Mouse (Mus musculus) heart, embryonic 15.5 days (tissue): ENCODE data around the gene Gpd2. TPM values are rescaled to one million over a fixed set of nuclear protein-coding genes. Genes with fewer than 3 reads are reported as not detected.
A peak's percentile ranks its signal among the peaks of the same experiment; 100 is the strongest.

Experiments
- ATAC-seq: fragments of 200-750 bp; cut with Nextera tagmentation; replicated peaks from 2 replicates; pipeline ENCODE4 v1.8.0; 2017; ENCODE audit warnings: low read depth, moderate TSS enrichment; ENCODE audit not compliant: insufficient number of reproducible peaks, insufficient read depth, low FRiP score
- H3K27ac ChIP-seq: fragments of 300-500 bp; sonication (generic); 2 replicates; pipeline ENCODE4 v1.5.1; 2015; ENCODE audit warnings: mild to moderate bottlenecking, inconsistent platforms
- H3K27me3 ChIP-seq: fragments of 300-500 bp; sonication (generic); 2 replicates; pipeline ENCODE4 v1.6.1; 2015; ENCODE audit warnings: inconsistent platforms
- H3K36me3 ChIP-seq: fragments of 300-500 bp; sonication (generic); 2 replicates; pipeline ENCODE4 v1.6.1; 2015; ENCODE audit warnings: mild to moderate bottlenecking, inconsistent platforms
- H3K4me1 ChIP-seq: fragments of 300-500 bp; sonication (generic); replicated peaks from 2 replicates; pipeline ENCODE4 v1.6.1; 2015; ENCODE audit warnings: inconsistent platforms
- H3K4me2 ChIP-seq: fragments of 300-500 bp; sonication (generic); 2 replicates; pipeline ENCODE4 v1.6.1; 2015; ENCODE audit warnings: inconsistent platforms, mild to moderate bottlenecking, moderate library complexity
- H3K4me3 ChIP-seq: fragments of 300-500 bp; sonication (generic); 2 replicates; pipeline ENCODE4 v1.5.1; 2015; ENCODE audit warnings: mild to moderate bottlenecking, inconsistent platforms
- H3K9ac ChIP-seq: fragments of 300-500 bp; sonication (generic); 2 replicates; pipeline ENCODE4 v1.6.1; 2015; ENCODE audit warnings: mild to moderate bottlenecking, inconsistent platforms
- H3K9me3 ChIP-seq: fragments of 300-500 bp; sonication (generic); replicated peaks from 2 replicates; pipeline ENCODE4 v1.6.1; 2016; ENCODE audit warnings: inconsistent platforms
- WGBS: fragments of 180-500 bp; shearing (Covaris S2); methylation state at CpG from one replicate; pipeline ENCODE4 v1.1.7; 2015; ENCODE audit warnings: mixed read lengths; 5-methylcytosine and 5-hydroxymethylcytosine counted together
- polyA plus RNA-seq: library from polyadenylated mRNA; unstranded; fragments of >200 nt; fragmentation: Nextera tagmentation; extraction: Ambion mirVana; gene quantifications from 2 replicates; pipeline ENCODE4 v1.2.1, GENCODE M21; 2015

The Gpd2 gene
- polyA plus RNA-seq, 1 experiment from 2014 or later = 10.1 TPM

DNA sequence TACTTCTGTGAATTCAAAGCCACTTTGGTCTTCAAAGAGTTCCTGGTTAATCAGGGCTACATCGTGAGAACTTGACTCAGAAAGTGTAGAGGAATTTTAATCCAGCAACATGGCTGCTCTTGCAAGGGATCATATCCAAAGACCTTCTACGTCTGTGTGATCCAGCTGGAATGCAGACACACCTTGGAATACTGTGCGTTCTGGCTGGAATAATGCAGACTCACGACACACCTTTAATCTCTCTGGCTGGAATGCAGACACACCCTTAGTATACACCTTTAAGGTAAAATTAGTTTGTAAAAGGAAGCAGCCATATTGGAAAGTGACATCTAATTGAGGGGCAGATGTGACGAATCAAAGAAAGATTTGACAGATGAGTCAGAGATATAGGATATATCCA is 6.0 kb upstream of the Gpd2 start:
- no peak overlapping the region for H3K9ac ChIP-seq
- ATAC-seq = no peak
- no peak overlapping the region for H3K4me3 ChIP-seq
- no peaks in the 10 kb centered on the region for H3K9me3 ChIP-seq
- no peak overlapping the region for H3K27ac ChIP-seq
- H3K4me2 ChIP-seq = no peak overlapping the region
- 79% methylated on average over 5 of the region's 5 CpGs for WGBS
- no peaks in the 10 kb centered on the region for H3K4me1 ChIP-seq
- H3K27me3 ChIP-seq = no peaks in the 10 kb centered on the region
- no peaks in the 10 kb centered on the region for H3K36me3 ChIP-seq

DNA sequence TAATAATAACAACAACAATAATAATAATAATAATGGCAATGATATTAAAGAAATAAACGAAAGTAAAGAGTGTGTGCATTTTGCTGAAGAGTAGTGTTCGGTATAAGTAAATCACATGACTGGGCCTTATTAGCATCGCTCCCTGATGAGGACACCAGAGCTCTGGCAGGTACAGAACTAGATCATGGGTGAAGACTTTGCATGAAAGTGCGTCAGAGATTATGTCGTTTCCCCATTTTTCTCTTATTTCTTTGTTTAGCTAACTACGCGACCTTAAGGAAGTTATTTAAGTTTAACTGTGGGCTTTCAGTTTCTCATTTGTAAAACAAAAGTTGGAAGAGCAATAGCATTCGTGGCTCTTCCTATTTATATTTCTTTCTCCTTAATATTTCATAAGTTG is 5.1 kb upstream of the Gpd2 start:
- Histone ChIP-seq H3K27me3 (no peaks in the 10 kb centered on the region), H3K9ac (no peak overlapping the region), H3K4me2 (no peak overlapping the region), H3K9me3 (no peaks in the 10 kb centered on the region), H3K4me1 (peaks cover 5% of the 10 kb centered on the region), H3K36me3 (no peaks in the 10 kb centered on the region), H3K27ac (no peak overlapping the region), H3K4me3 (no peak overlapping the region)
- 89% methylated on average over 8 of the region's 8 CpGs for WGBS
- no peak for ATAC-seq

DNA sequence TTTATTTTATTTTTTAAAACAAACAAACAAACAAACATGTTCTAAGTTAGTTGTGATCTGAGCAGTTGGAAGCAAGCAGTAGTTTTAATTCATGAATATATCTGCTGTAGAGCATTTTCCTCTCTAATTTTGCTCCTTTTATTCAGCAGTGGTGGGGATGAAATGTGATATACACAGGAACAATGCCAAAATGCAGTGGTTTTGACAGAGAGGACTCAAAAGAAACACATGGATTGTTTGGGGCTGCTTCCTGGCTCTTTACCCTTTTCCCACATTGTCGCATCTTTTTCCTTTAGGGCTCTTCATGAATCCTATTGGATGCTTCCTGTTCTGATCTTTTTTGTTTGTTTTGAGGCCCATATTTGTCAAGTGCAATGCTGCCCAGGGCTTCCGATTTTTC is 1.2 kb upstream of the Gpd2 start:
- Histone ChIP-seq H3K27me3 (no peaks in the 10 kb centered on the region), H3K4me1 (peaks cover 13% of the 10 kb centered on the region), H3K4me2 (no peak overlapping the region), H3K9ac (no peak overlapping the region), H3K4me3 (no peak overlapping the region), H3K9me3 (no peaks in the 10 kb centered on the region), H3K27ac (no peak overlapping the region), H3K36me3 (no peaks in the 10 kb centered on the region)
- no peak for ATAC-seq
- WGBS = 83% methylated on average over 2 of the region's 2 CpGs

DNA sequence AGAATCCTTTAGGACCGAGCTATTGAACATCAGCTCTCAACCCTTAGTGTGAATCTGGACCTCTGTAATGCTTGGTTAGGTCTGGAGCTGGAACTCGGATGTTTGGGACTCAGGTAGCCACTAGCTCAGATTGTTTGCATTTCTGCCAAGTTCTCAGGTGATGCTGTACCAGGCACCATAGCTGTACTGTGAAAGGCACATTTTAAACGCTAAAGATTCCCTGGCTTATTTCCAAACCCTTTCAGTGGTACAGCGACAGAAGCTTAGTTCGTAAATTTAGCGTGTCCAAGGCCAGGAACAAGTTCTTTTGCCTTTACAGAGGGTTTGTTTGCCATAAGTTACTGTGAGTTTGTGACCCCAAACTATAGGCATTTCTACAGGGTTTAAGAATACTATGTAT is 409 bp upstream of the Gpd2 start:
- Histone ChIP-seq H3K4me2 (peak overlapping the region; percentile 98), H3K27ac (no peak overlapping the region), H3K9ac (peak overlapping the region; percentile 83; the same call in 1 of the 2 replicates), H3K27me3 (no peaks in the 10 kb centered on the region), H3K9me3 (no peaks in the 10 kb centered on the region), H3K4me3 (peak overlapping the region; percentile 66), H3K36me3 (no peaks in the 10 kb centered on the region), H3K4me1 (peaks cover 13% of the 10 kb centered on the region)
- 41% methylated on average over 6 of the region's 6 CpGs for WGBS
- no peak for ATAC-seq

DNA sequence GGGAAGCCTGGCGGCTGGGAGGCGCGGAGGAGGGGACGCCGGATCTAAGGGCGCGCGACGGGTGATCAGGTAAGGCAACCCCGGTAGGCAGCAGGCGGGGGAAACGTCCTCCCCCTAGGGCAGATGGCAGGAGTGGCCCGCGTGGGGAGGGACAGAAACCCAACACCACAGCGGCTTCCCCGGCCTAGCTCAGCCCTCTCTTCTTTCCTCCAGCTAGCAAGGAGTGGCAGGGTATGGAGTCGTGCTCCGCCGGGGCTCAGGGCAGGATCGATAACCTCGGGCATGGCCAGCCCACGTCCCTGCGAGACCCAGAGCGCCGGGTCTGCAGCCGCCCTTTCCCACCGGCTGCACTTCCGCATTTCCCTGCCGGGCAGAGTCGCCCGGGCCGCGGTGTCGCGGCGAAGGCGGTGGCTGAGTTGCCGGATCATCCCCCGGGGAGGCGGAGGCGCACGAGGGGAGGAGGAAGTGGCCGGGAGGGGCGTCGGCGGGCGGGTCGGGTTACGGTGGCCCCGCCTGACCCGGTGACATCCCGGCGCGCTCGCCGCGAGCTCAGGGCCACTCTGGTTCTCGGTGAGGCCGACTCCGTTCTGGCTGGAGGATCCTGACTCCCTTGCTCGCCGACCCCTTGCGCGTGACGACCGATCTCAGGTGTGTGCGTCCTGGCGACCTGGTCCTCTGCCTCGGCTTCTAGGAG is 632 bp downstream of the Gpd2 start:
- peaks cover 13% of the 10 kb centered on the region for H3K4me1 ChIP-seq
- H3K27me3 ChIP-seq = no peaks in the 10 kb centered on the region
- peak overlapping the region; percentile 83 for H3K9ac ChIP-seq
- no peaks in the 10 kb centered on the region for H3K9me3 ChIP-seq
- peak overlapping the region; percentile 81 for H3K27ac ChIP-seq
- H3K4me3 ChIP-seq = peak overlapping the region; percentile 66
- H3K36me3 ChIP-seq = no peaks in the 10 kb centered on the region
- peak; percentile 87 for ATAC-seq
- under 1% methylated on average over 66 of the region's 69 CpGs for WGBS
- H3K4me2 ChIP-seq = peak overlapping the region; percentile 98

DNA sequence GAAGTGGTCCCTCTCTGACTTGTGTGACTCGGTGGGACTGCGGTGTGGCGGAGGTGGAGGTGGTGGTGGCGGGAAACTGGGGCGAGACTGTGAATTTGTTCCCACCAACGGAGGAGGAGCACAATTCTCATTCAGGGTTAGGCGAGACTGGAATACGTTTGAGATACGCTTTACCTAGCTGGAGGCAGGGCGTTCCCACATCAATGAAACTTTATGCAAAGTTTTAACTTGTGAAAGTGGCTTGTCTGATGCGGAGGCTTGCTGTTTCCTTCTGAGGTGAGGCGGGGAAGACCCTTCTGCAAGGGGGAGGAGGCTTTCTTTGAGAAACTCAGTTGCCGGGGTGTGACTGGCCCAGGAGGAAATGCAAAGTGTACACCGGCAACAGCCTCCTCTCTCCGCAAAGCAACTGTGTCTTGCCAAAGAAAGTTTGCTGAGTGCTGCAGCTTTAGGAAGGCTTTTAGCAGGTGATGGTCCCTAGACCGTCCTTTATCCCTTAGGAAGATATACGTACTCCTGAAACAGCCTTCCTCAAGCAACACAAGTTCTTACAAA is 1.3 kb downstream of the Gpd2 start:
- no peak; the same call in 1 of the 2 replicates for ATAC-seq

DNA sequence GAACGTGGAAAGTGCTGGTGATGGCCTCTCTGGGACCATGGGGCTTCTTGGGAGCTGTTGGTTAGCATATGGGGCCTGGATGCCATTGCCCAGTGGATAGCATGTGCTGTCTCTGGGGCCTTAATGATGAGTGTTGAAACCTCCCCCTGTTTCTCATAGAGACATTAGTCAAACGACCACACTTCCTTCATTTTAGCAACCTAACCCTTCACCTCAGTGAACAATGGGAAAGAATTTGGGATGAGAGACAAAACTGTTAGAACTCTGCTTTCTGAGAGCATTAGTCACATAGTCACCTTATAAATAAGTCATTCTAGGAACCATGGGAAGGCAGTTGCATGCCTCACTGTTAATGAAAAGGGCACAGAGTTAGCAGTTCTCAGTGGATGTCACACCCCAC is 1.9 kb downstream of the Gpd2 start:
- peaks cover 13% of the 10 kb centered on the region for H3K4me1 ChIP-seq
- no peaks in the 10 kb centered on the region for H3K36me3 ChIP-seq
- WGBS = 52% methylated on average over 2 of the region's 2 CpGs
- no peak overlapping the region for H3K27ac ChIP-seq
- no peak for ATAC-seq
- H3K4me2 ChIP-seq = peak overlapping the region; percentile 98
- H3K27me3 ChIP-seq = no peaks in the 10 kb centered on the region
- peak overlapping the region; percentile 66; the same call in 1 of the 2 replicates for H3K4me3 ChIP-seq
- H3K9me3 ChIP-seq = no peaks in the 10 kb centered on the region
- H3K9ac ChIP-seq = no peak overlapping the region

More for the DNA sequence above, 1.3 kb downstream of the Gpd2 start:
- WGBS = 7% methylated on average over 17 of the region's 17 CpGs
- H3K4me1 ChIP-seq = peaks cover 13% of the 10 kb centered on the region
- peak overlapping the region; percentile 66 for H3K4me3 ChIP-seq
- H3K36me3 ChIP-seq = no peaks in the 10 kb centered on the region
- no peaks in the 10 kb centered on the region for H3K9me3 ChIP-seq
- H3K27me3 ChIP-seq = no peaks in the 10 kb centered on the region
- H3K4me2 ChIP-seq = peak overlapping the region; percentile 98
- H3K27ac ChIP-seq = peak overlapping the region; percentile 81
- H3K9ac ChIP-seq = peak overlapping the region; percentile 83

DNA sequence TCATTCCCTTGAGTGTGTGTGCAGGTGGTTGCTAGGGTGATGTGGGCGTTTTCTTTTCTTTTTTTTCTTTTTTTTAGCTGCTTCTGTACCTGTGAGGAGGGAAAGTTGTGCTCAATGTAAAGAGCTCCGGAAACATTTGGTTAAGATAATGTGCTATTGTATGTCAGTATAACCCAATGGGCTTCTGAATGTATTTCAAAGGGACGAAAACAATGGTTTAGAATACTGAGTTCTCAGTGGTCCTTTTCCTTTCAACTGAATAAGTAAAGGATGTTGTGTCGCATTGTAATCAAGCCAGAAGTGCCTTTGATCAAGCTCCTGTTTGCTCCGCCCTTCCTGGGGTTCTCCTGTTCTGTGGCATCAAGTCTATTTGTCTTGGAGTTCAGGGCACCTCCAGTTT is 6.6 kb downstream of the Gpd2 start:
- Histone ChIP-seq H3K9ac (no peak overlapping the region), H3K4me1 (peaks cover 1% of the 10 kb centered on the region; the same call in 1 of the 2 replicates), H3K27me3 (no peaks in the 10 kb centered on the region), H3K9me3 (no peaks in the 10 kb centered on the region), H3K27ac (no peak overlapping the region), H3K4me2 (no peak overlapping the region), H3K4me3 (no peak overlapping the region), H3K36me3 (no peaks in the 10 kb centered on the region)
- ATAC-seq = no peak
- 70% methylated on average over 5 of the region's 5 CpGs for WGBS

DNA sequence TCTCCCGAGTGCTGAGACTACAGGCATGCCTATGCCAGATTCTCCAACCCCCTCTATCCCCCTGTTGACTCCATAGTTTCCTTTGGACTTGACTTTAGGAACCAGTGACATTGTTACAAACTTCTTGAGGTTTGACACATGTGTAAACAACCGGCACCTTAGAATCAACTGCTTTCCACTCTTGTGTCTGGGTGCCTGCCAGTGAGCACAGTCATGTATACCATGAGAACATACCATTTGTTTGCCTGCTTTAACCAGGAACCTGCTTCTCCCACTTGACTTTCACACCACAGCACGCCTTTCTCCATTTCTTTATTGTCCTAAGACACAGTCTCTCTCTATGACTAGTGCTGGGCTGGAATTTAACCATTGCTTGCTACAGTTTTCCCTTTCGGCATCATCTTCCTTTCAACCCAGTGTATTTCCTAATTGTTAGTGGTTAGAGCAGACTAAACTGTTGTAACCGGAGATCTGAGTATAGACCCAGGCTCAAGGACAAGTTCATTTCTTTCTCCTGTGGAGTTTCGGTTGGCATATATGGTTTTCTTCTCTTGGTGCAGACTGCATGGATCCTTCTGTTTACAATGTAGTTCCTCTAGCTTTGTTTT is 8.4 kb downstream of the Gpd2 start:
- Histone ChIP-seq H3K27ac (no peak overlapping the region), H3K9ac (no peak overlapping the region), H3K36me3 (no peaks in the 10 kb centered on the region), H3K4me2 (no peak overlapping the region), H3K4me3 (no peak overlapping the region), H3K27me3 (no peaks in the 10 kb centered on the region), H3K9me3 (no peaks in the 10 kb centered on the region), H3K4me1 (no peaks in the 10 kb centered on the region)
- no peak for ATAC-seq
- WGBS = 86% methylated on average over 6 of the region's 6 CpGs

DNA sequence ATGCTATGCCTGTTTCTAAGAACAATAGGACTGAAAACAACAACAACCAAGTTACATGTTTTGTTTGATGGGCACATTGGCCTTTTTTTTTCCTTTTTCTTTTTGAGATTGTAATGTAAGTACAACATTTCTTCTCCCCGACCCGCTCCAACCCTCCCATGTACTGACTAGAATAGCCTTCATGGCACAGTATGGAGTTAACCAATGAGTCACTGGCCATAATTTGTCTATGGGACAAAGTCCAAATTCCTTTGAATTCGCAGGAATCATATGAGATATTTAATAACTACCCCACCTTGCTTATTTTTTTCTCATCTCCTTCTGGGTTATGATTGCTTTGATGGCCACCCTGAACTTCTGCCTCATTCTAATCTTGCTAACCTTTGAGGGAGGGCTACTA is 12.7 kb downstream of the Gpd2 start:
- no peaks in the 10 kb centered on the region for H3K9me3 ChIP-seq
- no peak overlapping the region for H3K27ac ChIP-seq
- no peaks in the 10 kb centered on the region for H3K36me3 ChIP-seq
- H3K4me3 ChIP-seq = no peak overlapping the region
- H3K9ac ChIP-seq = no peak overlapping the region
- peaks cover 3% of the 10 kb centered on the region; the same call in 1 of the 2 replicates for H3K4me1 ChIP-seq
- H3K4me2 ChIP-seq = no peak overlapping the region
- 93% methylated on average over 3 of the region's 3 CpGs for WGBS
- H3K27me3 ChIP-seq = no peaks in the 10 kb centered on the region
- no peak for ATAC-seq

DNA sequence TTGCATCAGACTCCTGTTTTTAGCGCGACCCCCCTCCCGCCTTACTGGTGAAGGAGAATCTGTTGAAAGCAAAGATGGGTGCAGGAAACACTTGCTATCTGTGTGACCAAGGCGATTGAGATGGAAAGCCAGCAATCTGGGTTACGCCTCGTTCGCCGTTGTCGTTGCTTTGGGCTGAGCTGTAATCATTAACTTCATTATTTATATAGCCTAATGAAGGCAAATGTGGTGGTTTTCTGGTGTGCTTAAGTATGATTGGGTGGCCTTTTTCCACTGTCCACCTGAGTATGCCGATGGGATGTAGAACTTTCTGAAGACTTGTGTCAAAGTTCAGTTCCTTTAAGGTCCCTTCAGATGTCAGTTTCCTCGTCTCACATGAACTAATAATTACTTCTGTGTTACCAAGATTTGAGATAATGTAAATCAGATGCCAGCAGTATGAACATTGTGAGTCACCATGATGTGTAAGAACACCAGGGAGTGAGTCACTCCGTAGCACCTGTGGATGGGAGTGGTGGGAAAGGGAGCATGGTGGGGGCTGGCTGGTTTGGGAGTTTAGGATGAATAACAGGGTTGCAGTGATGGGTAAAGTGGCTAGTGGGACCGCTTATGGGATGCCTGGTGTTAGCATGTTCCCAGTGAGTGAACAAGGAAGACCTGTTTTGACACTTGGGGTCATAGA is 14.3 kb downstream of the Gpd2 start:
- no peaks in the 10 kb centered on the region for H3K9me3 ChIP-seq
- H3K4me1 ChIP-seq = peaks cover 16% of the 10 kb centered on the region
- no peak overlapping the region for H3K9ac ChIP-seq
- no peak overlapping the region for H3K4me3 ChIP-seq
- 83% methylated on average over 13 of the region's 13 CpGs for WGBS
- no peaks in the 10 kb centered on the region for H3K36me3 ChIP-seq
- no peaks in the 10 kb centered on the region for H3K27me3 ChIP-seq
- no peak for ATAC-seq
- H3K4me2 ChIP-seq = no peak overlapping the region
- H3K27ac ChIP-seq = no peak overlapping the region
